Mouse (Mus musculus) embryonic facial prominence, embryonic 15.5 days (tissue): ENCODE results near the gene Akap9. TPM values are rescaled to one million over a fixed set of nuclear protein-coding genes. Genes with fewer than 3 reads are reported as not detected.
"Not testable (repeated sequence)": the region's sequence is repeated elsewhere in the genome, so short reads cannot be mapped to it uniquely, and the experiment has no call there.

Experiments used
- ATAC-seq: fragments of 200-750 bp; cut with Nextera tagmentation; 2 replicates; pipeline ENCODE4 v1.8.0; 2017; ENCODE audit warnings: low read depth, moderate TSS enrichment; ENCODE audit not compliant: insufficient number of reproducible peaks, low FRiP score, low TSS enrichment
- H3K27ac ChIP-seq: fragments of 300-500 bp; sonication (generic); replicated peaks from 2 replicates; pipeline ENCODE4 v1.5.1; 2015; ENCODE audit warnings: mild to moderate bottlenecking, inconsistent platforms
- H3K27me3 ChIP-seq: fragments of 300-500 bp; sonication (generic); 2 replicates; pipeline ENCODE4 v1.6.1; 2015; ENCODE audit warnings: inconsistent platforms
- H3K36me3 ChIP-seq: fragments of 300-500 bp; sonication (generic); 2 replicates; pipeline ENCODE4 v1.6.1; 2015; ENCODE audit warnings: mild to moderate bottlenecking, inconsistent platforms
- H3K4me1 ChIP-seq: fragments of 300-500 bp; sonication (generic); 2 replicates; pipeline ENCODE4 v1.6.1; 2015; ENCODE audit warnings: inconsistent platforms
- H3K4me2 ChIP-seq: fragments of 300-500 bp; sonication (generic); replicated peaks from 2 replicates; pipeline ENCODE4 v1.6.1; 2015; ENCODE audit warnings: mild to moderate bottlenecking, inconsistent platforms
- H3K4me3 ChIP-seq: fragments of 300-500 bp; sonication (generic); replicated peaks from 2 replicates; pipeline ENCODE4 v1.5.1; 2015; ENCODE audit warnings: mild to moderate bottlenecking, inconsistent platforms
- H3K9ac ChIP-seq: fragments of 300-500 bp; sonication (generic); 2 replicates; pipeline ENCODE4 v1.6.1; 2015; ENCODE audit warnings: inconsistent platforms
- H3K9me3 ChIP-seq: fragments of 300-500 bp; sonication (generic); replicated peaks from 2 replicates; pipeline ENCODE4 v1.6.1; 2016; ENCODE audit warnings: inconsistent platforms
- WGBS: fragments of 180-500 bp; shearing (Covaris S2); methylation state at CpG from one replicate; pipeline ENCODE4 v1.1.7; 2015; 5-methylcytosine and 5-hydroxymethylcytosine counted together
- polyA plus RNA-seq: library from polyadenylated mRNA; unstranded; fragments of >200 nt; fragmentation: Nextera tagmentation; extraction: Ambion mirVana; gene quantifications from 2 replicates; pipeline ENCODE4 v1.2.1, GENCODE M21; 2015

Akap9 gene
- polyA plus RNA-seq, result 141 and 144 TPM in 2 replicates

DNA sequence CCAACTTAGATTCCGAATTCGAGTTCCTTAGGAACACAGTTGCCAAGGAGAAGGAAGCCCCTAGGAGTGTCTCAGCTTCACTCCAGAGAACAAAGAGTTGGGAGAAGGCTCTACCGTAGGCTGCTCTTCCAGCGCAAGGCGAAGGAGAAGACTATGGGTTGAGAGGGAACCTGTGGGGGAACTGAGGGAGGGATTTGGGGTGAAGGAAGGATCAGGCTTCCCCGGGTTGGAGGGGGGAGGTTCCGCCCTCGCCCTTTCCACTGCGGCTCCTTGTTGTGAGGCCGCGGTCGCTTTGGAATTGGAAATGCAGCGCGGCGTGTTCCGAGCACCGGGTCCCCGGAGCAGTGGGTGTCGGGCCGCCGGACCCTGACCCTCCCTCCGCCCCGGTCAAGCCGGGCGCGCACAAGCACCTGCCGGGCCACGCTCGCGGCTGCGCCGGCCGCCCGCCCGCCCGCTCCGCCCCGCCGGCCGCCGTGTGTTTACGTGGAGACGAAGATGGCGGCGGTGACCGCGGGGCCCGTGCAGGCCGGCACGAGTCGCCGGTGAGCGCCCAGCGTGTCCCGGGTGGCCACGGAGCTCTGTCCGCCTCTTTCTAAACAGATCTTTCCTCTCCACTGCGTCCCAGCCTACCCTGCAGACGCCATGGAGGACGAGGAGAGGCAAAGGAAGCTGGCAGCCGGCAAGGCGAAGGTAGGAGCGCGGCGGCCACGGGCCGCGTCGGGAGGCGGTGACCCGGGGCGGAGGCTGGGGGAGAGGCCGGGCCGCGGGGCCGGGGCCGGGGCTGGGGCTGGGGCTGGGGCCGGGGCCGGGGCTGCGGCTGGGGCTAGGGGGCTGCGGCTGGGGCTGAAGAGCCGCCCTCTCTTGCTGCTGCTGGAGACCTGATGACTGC is at the start of gene Akap9:
Akap9 (plus strand) TSS at position 254 of the 889 bp plus-strand sequence.
- peak within 1 kb of the TSS; percentile 76 for H3K9ac ChIP-seq
- peak within 1 kb of the TSS; percentile 61 for H3K4me2 ChIP-seq
- no peaks in the 10 kb centered on the region for H3K9me3 ChIP-seq
- peak within 1 kb of the TSS; percentile 70 for H3K4me3 ChIP-seq
- H3K27me3 ChIP-seq, result no peaks in the 10 kb centered on the region
- H3K4me1 ChIP-seq, result peaks cover 11% of the 10 kb centered on the region; the same call in 1 of the 2 replicates
- ATAC-seq, result peak; percentile 87
- H3K36me3 ChIP-seq, result no peaks in the 10 kb centered on the region
- H3K27ac ChIP-seq, result peak within 1 kb of the TSS; percentile 85
- under 1% methylated on average over 75 of the region's 82 CpGs for WGBS

GRCm38 (mm10) chr5:3886862-3887261 is 41.0 kb upstream of the Akap9 start:
- not testable (repeated sequence) for H3K9me3 ChIP-seq, ATAC-seq, H3K36me3 ChIP-seq, H3K4me3 ChIP-seq, H3K27me3 ChIP-seq, H3K27ac ChIP-seq, H3K9ac ChIP-seq, H3K4me2 ChIP-seq, H3K4me1 ChIP-seq
- WGBS, result 83% methylated on average over 7 of the region's 7 CpGs

- Histone ChIP-seq H3K36me3 (no peaks in the 10 kb centered on the region), H3K4me2 (no peak overlapping the region), H3K27me3 (no peaks in the 10 kb centered on the region), H3K4me1 (no peaks in the 10 kb centered on the region), H3K9ac (no peak overlapping the region), H3K9me3 (no peaks in the 10 kb centered on the region), H3K4me3 (no peak overlapping the region), H3K27ac (no peak overlapping the region)
- ATAC-seq, result no peak
Observed at GRCm38 (mm10) chr5:3889201-3889600, 38.7 kb upstream of the Akap9 start.

- H3K4me2 ChIP-seq, result peak within 1 kb of the TSS; percentile 51
- ATAC-seq, result peak; percentile 96
- peak within 1 kb of the TSS; percentile 22; the same call in 1 of the 2 replicates for H3K9ac ChIP-seq
- not testable (repeated sequence) for H3K36me3 ChIP-seq, H3K4me1 ChIP-seq, H3K9me3 ChIP-seq, H3K27ac ChIP-seq, H3K27me3 ChIP-seq
- WGBS, result 1% methylated on average over 10 of the region's 47 CpGs
- peak within 1 kb of the TSS; percentile 42 for H3K4me3 ChIP-seq
Observed at GRCm38 (mm10) chr5:3893459-3894293, 34.2 kb upstream of the Akap9 start, which contains the start of gene Mterf1a. Mterf1a (minus strand) TSS chr5:3893933.

DNA sequence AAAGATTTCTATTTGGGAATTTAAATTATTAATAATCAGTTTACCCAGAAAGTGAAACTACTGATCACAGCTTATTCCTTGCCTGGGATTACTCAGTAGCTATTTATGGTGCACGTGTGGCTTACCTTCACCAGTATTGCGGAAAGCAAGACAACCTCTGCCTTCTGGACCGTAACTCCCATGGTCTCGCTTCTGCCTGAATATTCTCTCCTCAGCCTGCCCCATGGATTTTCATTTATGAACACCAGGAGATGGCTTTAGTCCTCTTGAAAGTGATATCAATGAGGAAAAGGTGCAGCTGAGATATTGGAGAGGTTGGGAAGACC is 33.6 kb upstream of the Akap9 start:
- not testable (repeated sequence) for H3K27me3 ChIP-seq, H3K27ac ChIP-seq, H3K4me2 ChIP-seq, ATAC-seq, H3K4me1 ChIP-seq, H3K9ac ChIP-seq, H3K9me3 ChIP-seq, H3K36me3 ChIP-seq
- H3K4me3 ChIP-seq, result peak overlapping the region; percentile 31
- WGBS, result 96% methylated on average over 4 of the region's 4 CpGs

- no peak for ATAC-seq
- H3K27me3 ChIP-seq, result no peaks in the 10 kb centered on the region
- no peak overlapping the region for H3K27ac ChIP-seq
- 64% methylated on average over 2 of the region's 2 CpGs for WGBS
- no peaks in the 10 kb centered on the region for H3K9me3 ChIP-seq
- H3K9ac ChIP-seq, result no peak overlapping the region
- H3K4me1 ChIP-seq, result no peaks in the 10 kb centered on the region
- H3K4me3 ChIP-seq, result no peak overlapping the region
- H3K36me3 ChIP-seq, result no peaks in the 10 kb centered on the region
- H3K4me2 ChIP-seq, result no peak overlapping the region
Observed at GRCm38 (mm10) chr5:3905471-3905870, 22.4 kb upstream of the Akap9 start.

GRCm38 (mm10) chr5:3922350-3922749 is 5.5 kb upstream of the Akap9 start:
- H3K27me3 ChIP-seq, result no peaks in the 10 kb centered on the region
- H3K4me2 ChIP-seq, result no peak overlapping the region
- H3K4me3 ChIP-seq, result no peak overlapping the region
- H3K9me3 ChIP-seq, result no peaks in the 10 kb centered on the region
- no peaks in the 10 kb centered on the region for H3K4me1 ChIP-seq
- WGBS, result 88% methylated on average over 2 of the region's 2 CpGs
- H3K9ac ChIP-seq, result no peak overlapping the region
- no peaks in the 10 kb centered on the region for H3K36me3 ChIP-seq
- ATAC-seq, result no peak
- H3K27ac ChIP-seq, result no peak overlapping the region

- H3K36me3 ChIP-seq, result no peaks in the 10 kb centered on the region
- no peak overlapping the region for H3K4me3 ChIP-seq
- H3K27me3 ChIP-seq, result no peaks in the 10 kb centered on the region
- H3K4me2 ChIP-seq, result no peak overlapping the region
- peaks cover 11% of the 10 kb centered on the region; the same call in 1 of the 2 replicates for H3K4me1 ChIP-seq
- no peak overlapping the region for H3K9ac ChIP-seq
- ATAC-seq, result no peak
- WGBS, result 40% methylated on average over 4 of the region's 4 CpGs
- no peak overlapping the region for H3K27ac ChIP-seq
- H3K9me3 ChIP-seq, result no peaks in the 10 kb centered on the region
Observed at GRCm38 (mm10) chr5:3926666-3927065, 1.2 kb upstream of the Akap9 start.

DNA sequence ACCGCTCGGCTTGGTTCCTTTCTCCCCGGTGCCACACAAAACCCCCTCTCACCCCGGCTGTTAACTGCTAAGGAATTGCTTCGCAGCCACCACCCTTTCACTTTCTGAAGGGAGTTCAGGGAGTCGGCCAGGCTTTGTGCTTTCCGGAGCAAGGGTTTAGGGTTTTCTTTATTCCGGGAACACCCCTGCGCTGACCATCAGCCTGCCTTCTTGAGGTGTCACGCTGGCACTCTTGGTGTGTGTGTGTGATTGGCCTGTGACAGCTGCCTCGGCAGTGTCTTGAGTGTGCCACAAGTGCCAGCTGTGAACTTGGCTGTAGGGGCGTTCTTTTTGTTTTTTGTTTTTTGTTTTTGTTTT is 814 bp downstream of the Akap9 start:
- peak overlapping the region; percentile 70 for H3K4me3 ChIP-seq
- peak overlapping the region; percentile 61 for H3K4me2 ChIP-seq
- no peaks in the 10 kb centered on the region for H3K9me3 ChIP-seq
- H3K27me3 ChIP-seq, result no peaks in the 10 kb centered on the region
- under 1% methylated on average over 12 of the region's 12 CpGs for WGBS
- peaks cover 11% of the 10 kb centered on the region; the same call in 1 of the 2 replicates for H3K4me1 ChIP-seq
- H3K9ac ChIP-seq, result peak overlapping the region; percentile 76
- peak; percentile 59; the same call in 1 of the 2 replicates for ATAC-seq
- H3K27ac ChIP-seq, result peak overlapping the region; percentile 85
- no peaks in the 10 kb centered on the region for H3K36me3 ChIP-seq

GRCm38 (mm10) chr5:3930760-3931159 is 2.9 kb downstream of the Akap9 start:
- 52% methylated on average over 5 of the region's 5 CpGs for WGBS
- H3K9ac ChIP-seq, result no peak overlapping the region
- H3K36me3 ChIP-seq, result 0 out of 2 replicates have a peak, but pooled peaks cover 3% of the 10 kb centered on the region
- no peak for ATAC-seq
- H3K4me3 ChIP-seq, result no peak overlapping the region
- H3K27ac ChIP-seq, result no peak overlapping the region
- no peak overlapping the region for H3K4me2 ChIP-seq
- no peaks in the 10 kb centered on the region for H3K9me3 ChIP-seq
- H3K4me1 ChIP-seq, result peaks cover 11% of the 10 kb centered on the region; the same call in 1 of the 2 replicates
- H3K27me3 ChIP-seq, result no peaks in the 10 kb centered on the region

GRCm38 (mm10) chr5:3931636-3932035 is 3.8 kb downstream of the Akap9 start:
- no peak overlapping the region for H3K4me3 ChIP-seq
- peaks cover 11% of the 10 kb centered on the region; the same call in 1 of the 2 replicates for H3K4me1 ChIP-seq
- no peak overlapping the region for H3K4me2 ChIP-seq
- H3K9me3 ChIP-seq, result no peaks in the 10 kb centered on the region
- H3K27ac ChIP-seq, result no peak overlapping the region
- 0 out of 2 replicates have a peak, but pooled peaks cover 3% of the 10 kb centered on the region for H3K36me3 ChIP-seq
- 86% methylated on average over 3 of the region's 3 CpGs for WGBS
- H3K27me3 ChIP-seq, result no peaks in the 10 kb centered on the region
- no peak for ATAC-seq
- no peak overlapping the region for H3K9ac ChIP-seq
